Mouse (Mus musculus): ENCODE measurements around the gene Etfa. TPM values are rescaled to one million over a fixed set of nuclear protein-coding genes. Genes with fewer than 3 reads are reported as not detected.
A peak's percentile ranks its signal among the peaks of the same experiment; 100 is the strongest.

Gene Etfa
- total RNA-seq, 1 experiment from 2014 or later = 23.9 TPM

DNA sequence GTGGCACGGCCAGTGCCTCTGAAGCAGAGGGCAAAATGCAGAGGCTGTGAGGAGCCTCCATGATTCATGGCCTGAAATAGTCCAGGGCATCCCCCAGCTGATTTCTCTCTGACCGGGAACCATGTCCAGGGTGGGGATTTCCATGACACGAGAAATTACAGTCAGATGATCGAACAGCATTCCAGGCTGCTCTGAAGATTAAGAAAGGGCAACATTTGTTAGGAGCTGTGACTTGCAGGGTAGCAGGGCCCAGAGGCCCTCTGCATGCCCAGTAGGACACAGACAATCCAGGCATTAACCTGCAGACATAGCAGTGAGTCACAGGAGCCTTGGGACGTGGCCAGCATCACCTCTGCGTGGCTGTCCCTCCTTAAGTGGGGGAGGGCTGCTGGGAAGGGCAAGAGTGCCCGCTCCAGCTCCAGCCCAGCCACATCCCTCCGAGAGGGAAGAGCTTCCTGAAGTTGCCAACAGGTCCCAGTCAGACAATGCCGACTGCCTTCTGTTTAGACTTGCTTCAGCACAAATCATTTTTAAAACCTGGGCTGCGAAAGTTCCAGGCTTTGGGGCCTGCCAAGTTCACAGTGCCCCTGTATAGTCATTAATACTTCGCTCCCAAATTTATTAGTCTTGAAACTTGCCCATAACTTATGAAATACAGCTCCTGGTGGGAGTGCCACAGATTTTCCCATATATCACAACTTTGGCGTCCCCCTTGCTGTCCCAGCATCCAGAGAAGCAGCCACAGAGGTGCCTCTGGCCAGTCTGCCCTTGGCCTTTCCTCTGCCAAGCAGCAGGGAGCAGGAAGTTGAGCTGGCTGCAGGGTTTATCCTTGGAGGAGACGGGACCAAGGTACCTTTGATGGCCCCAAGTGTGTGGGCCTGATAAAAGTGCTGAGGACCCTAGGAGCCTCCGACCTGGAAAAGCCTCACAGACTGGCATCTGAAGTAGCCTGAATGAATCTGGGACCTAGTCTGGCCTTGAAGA, 79.4 kb downstream of the Etfa start:
- ATAC-seq (ENCODE audit: extremely low read depth, insufficient number of reproducible peaks, low FRiP score, poor library complexity, severe bottlenecking) = no peak

DNA sequence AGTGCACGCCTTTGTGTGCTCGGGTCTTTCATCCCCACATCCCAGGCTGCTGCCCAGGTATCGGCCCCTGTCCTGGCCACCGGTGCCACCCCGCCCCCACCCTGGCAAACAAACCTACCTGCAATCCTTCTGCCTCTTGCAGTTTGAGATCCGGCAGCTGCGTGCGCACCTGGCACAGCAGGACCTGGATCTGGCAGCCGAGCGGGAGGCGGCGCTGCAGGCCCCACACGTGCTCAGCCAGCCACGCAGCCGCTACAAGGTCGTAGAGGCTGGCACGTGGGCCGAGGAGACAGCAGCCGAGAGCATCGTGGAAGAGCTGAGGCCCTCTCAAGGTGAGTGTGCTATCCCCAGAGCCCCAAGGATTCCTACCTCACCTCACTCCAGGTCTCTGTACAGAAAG, 81.9 kb downstream of the Etfa start:
- ATAC-seq (ENCODE audit: extremely low read depth, insufficient number of reproducible peaks, low FRiP score, poor library complexity, severe bottlenecking) = no peak

DNA sequence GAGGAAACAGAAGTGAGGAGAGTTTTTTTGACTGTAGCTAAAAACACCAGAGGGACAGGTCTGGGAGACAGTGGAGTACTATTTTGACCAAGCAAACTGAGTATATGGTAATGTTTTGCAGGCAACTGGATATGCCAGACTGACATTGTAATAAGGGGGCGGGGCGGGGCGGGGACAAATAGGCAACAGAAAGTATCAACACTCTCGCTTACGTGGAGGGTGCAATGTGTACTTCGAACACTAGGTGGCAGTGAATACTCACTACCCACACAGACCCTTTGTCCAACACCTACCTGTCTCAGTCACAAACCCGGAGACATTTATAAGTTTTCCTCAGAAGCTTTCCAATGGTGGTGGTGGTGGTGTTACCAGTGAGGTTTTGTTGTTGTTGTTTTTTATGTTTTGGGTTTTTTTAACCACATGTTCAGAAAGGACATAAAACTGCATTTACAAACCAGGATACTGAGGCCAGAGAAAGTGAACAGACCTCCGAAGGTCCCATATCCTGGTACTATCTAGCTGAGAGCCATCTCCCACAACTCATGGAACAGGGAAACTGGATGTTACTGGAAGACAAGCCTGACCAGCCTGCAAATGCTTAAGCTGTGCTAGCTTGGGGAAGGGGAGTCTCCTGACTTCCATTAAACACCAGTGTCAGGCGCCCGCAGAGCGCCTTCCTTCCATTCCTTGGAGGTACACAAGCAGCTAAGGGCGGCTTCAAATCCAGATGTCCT, 82.6 kb downstream of the Etfa start:
- ATAC-seq (ENCODE audit: extremely low read depth, insufficient number of reproducible peaks, low FRiP score, poor library complexity, severe bottlenecking) = peak; percentile 48; the same call in 1 of the 2 replicates

DNA sequence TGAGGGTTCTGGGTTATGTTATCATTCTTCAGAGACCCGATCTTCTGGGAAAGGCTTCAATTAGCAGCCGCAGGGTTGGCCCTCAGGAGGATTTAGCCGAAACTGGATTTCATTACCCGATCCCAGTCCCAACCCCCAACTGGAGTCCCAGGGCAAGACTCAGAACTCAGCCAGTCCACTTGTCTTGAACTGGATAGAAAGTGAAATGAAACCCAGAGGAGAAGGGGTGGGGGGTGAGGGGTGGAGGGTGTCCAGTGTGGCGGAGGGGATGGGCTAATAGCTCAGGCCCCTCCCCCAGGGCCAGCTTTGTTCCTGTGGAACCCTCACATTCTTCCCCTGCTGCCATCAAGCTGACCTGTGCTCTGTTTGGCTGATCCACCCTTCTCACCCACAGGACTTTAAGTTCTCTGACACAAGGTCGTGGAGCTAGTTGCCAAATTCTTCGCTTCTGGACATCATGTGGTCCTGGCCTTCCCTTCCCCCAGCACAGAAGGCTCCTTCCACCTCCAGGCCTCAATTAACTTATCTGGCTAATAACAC, 86.7 kb downstream of the Etfa start:
- ATAC-seq (ENCODE audit: extremely low read depth, insufficient number of reproducible peaks, low FRiP score, poor library complexity, severe bottlenecking) = no peak

DNA sequence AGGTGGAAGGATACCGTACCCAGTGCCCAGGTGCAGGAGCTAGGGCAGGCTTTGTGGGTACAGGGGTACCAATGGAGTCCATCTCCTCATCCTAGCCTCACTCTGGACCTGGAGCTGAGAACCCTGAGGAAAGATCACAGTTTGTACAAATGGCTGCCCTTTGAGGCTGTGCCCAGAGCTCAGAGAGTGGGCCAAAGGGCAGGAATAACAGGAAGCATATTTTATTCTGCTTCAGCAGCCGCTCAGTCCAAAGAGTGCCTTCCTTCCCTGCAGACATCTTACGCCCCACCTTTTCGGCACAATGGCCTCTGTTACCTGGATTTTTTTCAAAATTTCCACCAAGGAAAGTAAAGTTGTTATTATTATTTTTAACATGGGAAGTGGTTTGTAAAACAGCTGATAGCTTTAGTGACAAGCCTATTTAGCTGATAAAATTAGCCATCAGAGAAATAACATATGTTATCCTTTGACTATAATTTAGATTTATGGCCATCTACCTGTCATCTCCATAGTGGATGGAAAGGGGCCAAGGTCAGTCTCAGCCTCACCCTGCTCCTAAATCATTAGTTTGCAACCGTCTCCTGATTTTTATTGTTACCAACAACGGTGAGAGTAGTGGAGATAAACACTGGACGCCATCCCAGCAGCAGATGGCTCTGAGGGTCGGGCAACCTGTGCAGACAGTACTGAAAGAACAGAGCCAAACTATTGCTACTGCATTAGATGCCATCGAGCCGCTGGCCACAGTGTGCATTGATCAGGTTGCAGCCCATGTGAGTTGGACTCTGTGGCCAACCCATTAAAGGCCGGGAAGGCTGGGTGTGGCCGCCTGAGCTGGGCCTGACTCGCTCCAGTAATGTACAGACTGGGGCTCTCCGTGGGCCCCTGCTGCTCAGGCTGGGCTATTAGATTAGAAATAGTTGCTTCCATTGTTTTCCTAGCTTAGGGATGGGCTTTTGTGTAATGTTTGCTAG, 88.3 kb downstream of the Etfa start:
- no peak for ATAC-seq (ENCODE audit: extremely low read depth, insufficient number of reproducible peaks, low FRiP score, poor library complexity, severe bottlenecking)

DNA sequence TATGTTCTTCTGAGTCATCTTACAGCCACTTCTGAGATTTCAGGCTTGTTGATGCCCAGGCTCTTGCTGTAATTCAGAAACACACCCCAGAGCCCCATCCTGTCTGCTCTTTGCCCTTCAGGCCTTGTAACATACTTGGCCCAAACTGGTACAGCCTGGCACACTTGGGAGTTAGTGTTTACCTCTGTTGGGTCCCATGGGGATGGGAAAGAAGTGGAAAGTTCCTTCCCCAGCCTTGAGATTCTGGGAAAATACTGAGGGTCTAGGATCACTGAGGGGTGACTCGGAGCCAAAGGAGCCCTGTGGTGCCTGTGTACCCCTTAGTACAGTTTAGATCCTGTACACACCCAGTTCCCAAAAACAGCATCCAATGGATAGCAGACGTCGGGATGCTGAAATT, 90.3 kb downstream of the Etfa start:
- no peak for ATAC-seq (ENCODE audit: extremely low read depth, insufficient number of reproducible peaks, low FRiP score, poor library complexity, severe bottlenecking)

DNA sequence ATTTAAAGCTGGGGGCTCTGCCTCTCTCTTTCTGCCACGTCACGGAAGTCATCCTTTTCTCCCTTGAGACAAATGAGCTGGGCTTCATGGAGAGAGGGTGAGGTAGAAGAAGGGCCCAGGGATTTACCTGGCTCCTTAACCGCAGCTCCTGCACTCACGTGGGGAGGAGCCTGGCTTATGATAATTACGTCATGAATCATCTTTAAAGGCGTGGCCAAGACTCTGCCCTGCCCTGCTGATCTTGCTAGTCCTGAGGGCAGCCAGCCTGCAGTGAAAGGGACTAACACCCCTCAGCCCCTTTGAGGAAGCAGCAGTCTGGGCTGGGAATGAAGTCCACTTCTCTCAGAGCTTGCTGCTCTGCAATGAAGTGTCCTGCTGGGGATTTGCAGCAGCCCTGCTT, 100.9 kb downstream of the Etfa start:
- no peak for ATAC-seq (ENCODE audit: extremely low read depth, insufficient number of reproducible peaks, low FRiP score, poor library complexity, severe bottlenecking)

GRCm38 (mm10) chr9:55410430-55410829, 101.6 kb downstream of the Etfa start:
- no peak for ATAC-seq (ENCODE audit: extremely low read depth, insufficient number of reproducible peaks, low FRiP score, poor library complexity, severe bottlenecking)

- no peak for ATAC-seq (ENCODE audit: extremely low read depth, insufficient number of reproducible peaks, low FRiP score, poor library complexity, severe bottlenecking)
Observed at GRCm38 (mm10) chr9:55409833-55410232, 102.2 kb downstream of the Etfa start.

- no peak for ATAC-seq (ENCODE audit: extremely low read depth, insufficient number of reproducible peaks, low FRiP score, poor library complexity, severe bottlenecking)
Observed at GRCm38 (mm10) chr9:55408851-55409250, 103.2 kb downstream of the Etfa start.

- no peak for ATAC-seq (ENCODE audit: extremely low read depth, insufficient number of reproducible peaks, low FRiP score, poor library complexity, severe bottlenecking)
Observed at GRCm38 (mm10) chr9:55406773-55407172, 105.3 kb downstream of the Etfa start.

DNA sequence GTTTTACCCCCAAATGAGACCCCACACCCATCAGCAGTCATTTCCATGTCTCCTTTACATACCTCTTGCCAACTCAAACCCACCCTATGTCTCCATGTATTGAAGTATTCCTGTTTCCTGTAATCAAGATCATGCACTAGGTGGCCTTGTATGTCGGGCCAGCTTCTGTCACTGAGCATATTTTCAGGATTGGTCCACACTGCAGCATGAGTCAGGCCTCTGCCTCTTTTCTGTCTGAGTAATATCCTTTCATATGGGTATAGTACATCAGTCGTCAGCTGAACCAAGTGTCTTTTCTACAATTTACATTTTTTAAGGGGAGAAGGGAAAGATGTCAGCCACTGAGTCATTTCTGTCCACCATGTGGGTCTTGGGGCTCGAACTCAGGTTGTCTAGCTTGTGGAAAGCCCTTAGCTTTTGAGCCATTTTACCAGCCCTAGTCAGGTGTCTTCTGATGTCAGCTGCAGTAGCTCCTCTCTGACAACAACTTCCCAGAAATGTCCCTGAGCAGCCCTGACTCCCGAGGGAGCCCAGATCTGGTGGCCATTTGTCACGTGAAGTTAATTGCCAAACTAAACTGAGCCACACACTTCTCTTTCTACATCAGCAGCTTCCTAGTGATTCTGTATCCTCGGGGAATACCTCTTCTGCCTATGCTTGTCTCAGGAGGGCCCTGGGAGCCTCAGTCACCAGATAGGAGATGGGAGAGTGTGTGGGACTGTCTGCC, 106.9 kb downstream of the Etfa start:
- ATAC-seq (ENCODE audit: extremely low read depth, insufficient number of reproducible peaks, low FRiP score, poor library complexity, severe bottlenecking) = no peak

Other genes with a start within 250 kb of the Etfa start
- 0.47 and 0.49 TPM in 2 replicates for gene Nrg4, start 185.4 kb downstream of the Etfa start, total RNA-seq (2017)
- gene Tmem266, start 185.3 kb downstream of the Etfa start, total RNA-seq (2017) = 0.12 TPM in 1 of 2 replicates, not detected in the other
- not detected in 2 replicates for gene Isl2, start 26.4 kb upstream of the Etfa start, total RNA-seq (2017)

All from neutrophil, adult 5-6 weeks (primary cell).